Mouse (Mus musculus) embryonic fibroblast, embryonic 13.5 days (primary cell): Measurements from ENCODE around the gene Gstm4. TPM values are rescaled to one million over a fixed set of nuclear protein-coding genes. Genes with fewer than 3 reads are reported as not detected.
"Not testable (repeated sequence)": the region's sequence is repeated elsewhere in the genome, so short reads cannot be mapped to it uniquely, and the experiment has no call there.

Source experiments
- H3K27ac ChIP-seq: 2 replicates; pipeline ENCODE4 v1.5.1; 2012; ENCODE audit warnings: low read length, control low read depth, inconsistent platforms; ENCODE audit not compliant: insufficient read depth
- H3K4me1 ChIP-seq: 2 replicates; pipeline ENCODE4 v1.6.1; 2011; ENCODE audit warnings: low read length; ENCODE audit not compliant: control insufficient read depth, insufficient read depth
- H3K4me3 ChIP-seq: 2 replicates; pipeline ENCODE4 v1.5.1; 2011; ENCODE audit warnings: mild to moderate bottlenecking, control low read depth, low read length; ENCODE audit not compliant: insufficient read depth
- CTCF ChIP-seq: IDR thresholded peaks from 2 replicates; pipeline ENCODE4 v1.5.1; 2011; ENCODE audit warnings: mild to moderate bottlenecking, control low read depth, low read length, moderate library complexity, borderline replicate concordance; ENCODE audit not compliant: insufficient read depth
- POLR2A ChIP-seq: IDR thresholded peaks from 2 replicates; pipeline ENCODE4 v1.6.1; 2011; ENCODE audit warnings: low read depth, mild to moderate bottlenecking, control low read depth, low read length, moderate library complexity
- polyA plus RNA-seq: library from polyadenylated mRNA; stranded (reverse); fragments of >200 nt; gene quantifications from 2 replicates; pipeline ENCODE4 v1.2.4, GENCODE M21; 2011; ENCODE audit warnings: low read depth; ENCODE audit not compliant: missing spikeins, insufficient read length

Gene Gstm4
- polyA plus RNA-seq, 1 experiment, result 11.5 TPM

DNA sequence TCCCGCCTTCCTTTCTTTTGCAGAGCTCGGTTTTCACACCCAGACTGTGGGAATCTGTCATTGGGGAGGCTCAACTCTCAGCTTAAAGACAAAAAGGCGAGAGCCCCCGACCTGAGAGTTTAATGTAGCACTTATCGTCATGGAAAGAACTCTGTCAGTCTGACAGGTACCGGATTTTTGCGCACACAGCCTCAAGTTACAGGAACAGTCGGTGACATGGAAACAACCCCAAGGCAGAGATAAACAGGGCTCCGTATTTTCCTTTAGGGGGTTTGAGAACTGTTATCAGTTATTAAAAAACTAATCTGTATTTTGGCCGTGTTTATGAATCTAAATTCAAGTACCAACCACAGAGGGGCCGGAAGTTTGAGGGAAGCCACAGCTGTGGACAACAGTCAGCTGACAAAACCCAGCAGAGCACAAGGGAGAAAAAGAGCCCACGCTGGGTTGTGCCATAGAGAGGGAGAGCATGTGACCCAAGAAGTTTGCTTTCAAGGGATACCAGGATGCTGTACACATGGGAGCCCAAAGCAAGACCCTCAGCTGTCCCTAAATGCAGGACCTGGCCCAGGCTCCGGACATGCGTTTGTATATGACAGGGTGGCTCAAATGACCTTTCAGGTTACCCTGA lies 26.4 kb downstream of the Gstm4 start:
- H3K4me3 ChIP-seq, result peak overlapping the region; percentile 21
- H3K27ac ChIP-seq, result peak overlapping the region; percentile 44
- peaks cover 11% of the 10 kb centered on the region for H3K4me1 ChIP-seq
- TF ChIP-seq CTCF (no peak), POLR2A (no peak)

- H3K4me3 ChIP-seq, result peak within 1 kb of the TSS; percentile 39
- peaks cover 14% of the 10 kb centered on the region for H3K4me1 ChIP-seq
- TF ChIP-seq POLR2A (peak; percentile 94), CTCF (peak; percentile 79)
- H3K27ac ChIP-seq, result peak within 1 kb of the TSS; percentile 44
Measured at GRCm38 (mm10) chr3:108017473-108018189, 27.1 kb downstream of the Gstm4 start, which contains the start of gene Gstm1. Gstm1 (minus strand) TSS chr3:108017973.

GRCm38 (mm10) chr3:108016468-108016867 lies 28.2 kb downstream of the Gstm4 start:
- H3K27ac ChIP-seq, H3K4me3 ChIP-seq: not testable (repeated sequence)
- peaks cover 15% of the 10 kb centered on the region for H3K4me1 ChIP-seq

DNA sequence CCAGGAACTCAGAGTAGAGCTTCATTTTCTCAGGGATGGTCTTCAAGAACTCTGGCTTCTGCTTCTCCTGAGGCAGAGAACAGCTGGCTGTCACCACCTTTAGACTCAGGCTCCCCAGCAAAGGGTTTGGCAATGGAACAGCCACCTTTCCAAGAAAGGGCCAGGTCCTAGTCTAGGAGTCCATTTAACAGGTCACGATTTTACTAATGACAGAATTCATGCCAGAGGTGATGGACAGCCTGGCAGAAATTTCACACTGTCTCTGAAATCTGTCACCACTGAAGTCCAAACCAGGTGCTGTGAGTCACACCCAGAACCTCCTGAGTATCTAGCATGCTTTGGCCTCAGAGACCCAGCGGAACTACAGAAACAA lies 29.7 kb downstream of the Gstm4 start:
- Histone ChIP-seq H3K4me1 (peaks cover 15% of the 10 kb centered on the region), H3K27ac (no peak overlapping the region), H3K4me3 (no peak overlapping the region)
- no peak for TF ChIP-seq CTCF
- no peak for TF ChIP-seq POLR2A

GRCm38 (mm10) chr3:108014098-108014973 lies 30.4 kb downstream of the Gstm4 start:
- Histone ChIP-seq H3K4me3 (no peak overlapping the region), H3K27ac (peak overlapping the region; percentile 77), H3K4me1 (peaks cover 15% of the 10 kb centered on the region)
- TF ChIP-seq CTCF (no peak), POLR2A (no peak)

DNA sequence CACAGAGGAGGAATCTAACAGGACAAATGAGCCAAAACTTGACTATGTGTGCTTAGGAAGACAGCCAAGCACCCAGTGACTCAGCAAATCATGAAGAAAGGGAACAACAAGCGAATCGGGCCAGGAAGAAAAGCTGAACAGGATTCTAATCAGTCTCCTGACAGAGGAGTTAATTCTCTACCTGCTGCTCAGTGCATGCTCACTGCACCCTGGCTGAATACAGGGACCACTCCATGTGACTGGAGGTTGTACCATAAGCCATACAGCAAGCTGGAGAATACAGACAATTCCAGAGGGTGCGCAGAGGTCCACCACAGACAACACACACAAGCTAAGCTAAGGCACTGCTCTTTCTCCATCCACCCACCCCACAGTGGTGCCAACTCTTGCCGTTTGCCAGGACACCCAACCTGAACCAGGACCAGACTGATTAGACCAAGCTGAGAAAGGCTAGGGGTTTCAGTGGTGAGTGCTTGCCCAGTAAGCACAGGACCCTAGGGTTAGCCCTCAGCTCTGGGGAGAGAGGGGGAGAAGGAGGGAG lies 31.3 kb downstream of the Gstm4 start:
- peak overlapping the region; percentile 77 for H3K27ac ChIP-seq
- H3K4me1 ChIP-seq, result peaks cover 15% of the 10 kb centered on the region
- no peak overlapping the region for H3K4me3 ChIP-seq
- no peak for TF ChIP-seq POLR2A
- no peak for TF ChIP-seq CTCF

DNA sequence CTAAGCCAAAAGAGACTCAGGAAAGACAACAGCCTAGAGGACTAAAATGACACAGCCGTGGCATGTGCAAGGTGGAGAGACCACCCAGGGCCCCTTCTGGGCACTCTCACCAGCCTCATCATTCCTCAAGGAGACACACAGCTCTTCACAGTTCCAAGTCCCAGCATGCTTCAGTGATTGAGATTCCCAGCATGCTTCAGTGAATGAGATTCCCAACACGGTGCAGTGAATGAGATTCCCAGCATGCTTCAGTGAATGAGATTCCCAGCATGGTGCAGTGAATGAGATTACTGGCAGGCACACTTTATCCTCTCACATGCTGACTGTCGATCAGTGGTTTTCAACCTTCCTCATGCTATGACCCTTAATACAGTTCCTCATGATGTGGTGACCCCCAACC lies 33.1 kb downstream of the Gstm4 start:
- TF ChIP-seq CTCF, result no peak
- no peak for TF ChIP-seq POLR2A
- Histone ChIP-seq H3K27ac (no peak overlapping the region), H3K4me1 (peaks cover 15% of the 10 kb centered on the region), H3K4me3 (no peak overlapping the region)

DNA sequence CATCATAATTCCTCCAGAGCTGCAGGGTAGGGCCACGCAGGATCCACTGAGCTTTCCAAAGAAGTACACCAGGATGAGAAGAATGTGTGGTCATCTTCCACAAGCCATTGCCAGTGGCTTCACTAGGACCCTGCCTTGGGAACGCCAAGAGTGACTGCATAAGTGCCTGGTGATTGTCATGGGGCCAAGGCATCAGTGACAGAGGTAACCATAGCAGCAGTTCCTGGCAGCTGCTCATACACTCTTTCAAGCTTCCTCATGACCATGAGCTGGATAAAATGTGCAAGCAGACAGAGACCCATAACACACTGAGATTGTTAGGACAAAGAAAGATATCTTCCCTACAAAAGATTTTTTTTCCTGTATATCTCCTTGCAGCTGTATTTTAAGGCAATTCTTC lies 34.4 kb downstream of the Gstm4 start:
- TF ChIP-seq CTCF, result no peak
- TF ChIP-seq POLR2A, result no peak
- Histone ChIP-seq H3K4me1 (peaks cover 15% of the 10 kb centered on the region), H3K4me3 (no peak overlapping the region), H3K27ac (no peak overlapping the region)

DNA sequence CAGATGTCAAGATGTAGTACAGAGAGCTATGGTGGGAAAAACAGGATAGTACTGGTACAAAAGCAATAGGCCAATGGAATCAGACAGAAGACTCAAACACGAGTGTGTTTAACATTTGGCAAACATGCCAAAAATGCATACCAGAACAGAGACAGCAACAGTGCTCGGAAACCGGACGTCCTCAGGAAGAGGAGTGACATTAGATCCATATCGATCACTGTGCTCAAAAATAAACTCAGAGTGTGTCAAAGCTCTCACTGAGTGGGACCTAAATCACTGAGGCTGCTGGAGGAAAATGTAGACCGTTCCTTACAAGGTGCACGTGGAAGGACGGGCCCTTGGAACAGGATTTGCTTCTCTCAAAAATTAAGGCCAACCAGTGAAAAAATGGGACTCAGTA lies 42.7 kb downstream of the Gstm4 start:
- Histone ChIP-seq H3K4me1 (no peaks in the 10 kb centered on the region), H3K27ac (no peak overlapping the region), H3K4me3 (no peak overlapping the region)
- TF ChIP-seq CTCF (no peak), POLR2A (no peak)

GRCm38 (mm10) chr3:107999491-107999890 lies 45.2 kb downstream of the Gstm4 start:
- Histone ChIP-seq H3K4me1 (no peaks in the 10 kb centered on the region), H3K4me3 (no peak overlapping the region), H3K27ac (no peak overlapping the region)
- TF ChIP-seq POLR2A (no peak), CTCF (no peak)
